Mouse (Mus musculus): ENCODE results near the gene Zfp770.

- no peak for TF ChIP-seq CTCF (IDR thresholded peaks at IDR 0.05; ENCODE audit: low read depth, low read length)
- no peak for TF ChIP-seq POLR2A (IDR thresholded peaks at IDR 0.05; ENCODE audit: borderline replicate concordance, low read depth, low read length)
These were observed 43.9 kb downstream of the Zfp770 start for GRCm38 (mm10) chr2:114157345-114157744.

Measured in bone marrow macrophage, adult 2 months (primary cell).